Mouse (Mus musculus): ENCODE data around the gene Ptges3.

DNA sequence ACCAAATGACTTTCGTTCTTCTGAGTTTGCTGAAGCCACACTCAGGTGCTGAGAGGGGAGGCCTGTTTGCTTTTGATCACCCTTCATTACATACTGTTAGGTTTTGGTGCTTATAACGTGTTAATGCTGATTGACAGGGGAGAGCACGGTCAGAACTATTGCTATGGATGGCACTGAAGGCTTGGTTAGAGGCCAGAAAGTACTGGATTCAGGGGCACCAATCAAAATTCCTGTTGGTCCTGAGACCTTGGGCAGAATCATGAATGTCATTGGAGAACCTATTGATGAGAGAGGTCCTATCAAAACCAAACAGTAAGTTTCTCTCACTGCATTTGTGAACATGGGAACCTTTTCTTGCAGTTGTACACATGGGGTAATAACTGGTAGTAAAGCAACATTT is 25.4 kb downstream of the Ptges3 start:
- TF ChIP-seq CTCF (IDR thresholded peaks at IDR 0.05) (no peak), POLR2A (IDR thresholded peaks at IDR 0.05; ENCODE audit: insufficient read depth, low read depth, low read length) (0 out of 2 replicates have a peak, but pooled peaks have one; percentile 22)

All from heart, adult 2 months (tissue).